Mouse (Mus musculus) liver, embryonic 11.5 days (tissue): ENCODE results near the gene Kif18b. TPM values are rescaled to one million over a fixed set of nuclear protein-coding genes. Genes with fewer than 3 reads are reported as not detected.

Source experiments
- ATAC-seq: fragments of 200-750 bp; cut with Nextera tagmentation; replicated peaks from 2 replicates; pipeline ENCODE4 v1.8.0; 2017; ENCODE audit warnings: moderate number of reproducible peaks, mild to moderate bottlenecking, moderate TSS enrichment, moderate library complexity; ENCODE audit not compliant: low FRiP score
- DNase-seq: peaks from one replicate; pipeline ENCODE4 v3.0.0-alpha.2; 2017; ENCODE audit warnings: low spot score
- H3K27ac ChIP-seq: fragments of 300-500 bp; sonication (generic); 2 replicates; pipeline ENCODE4 v1.5.1; 2014; ENCODE audit warnings: mild to moderate bottlenecking, low read depth, low read length, control low read depth
- H3K27me3 ChIP-seq: fragments of 300-500 bp; sonication (generic); replicated peaks from 2 replicates; pipeline ENCODE4 v1.6.1; 2014; ENCODE audit warnings: low read length, mixed read lengths; ENCODE audit not compliant: control insufficient read depth, insufficient read depth
- H3K36me3 ChIP-seq: fragments of 300-500 bp; sonication (generic); 2 replicates; pipeline ENCODE4 v1.6.1; 2014; ENCODE audit warnings: mild to moderate bottlenecking, low read length, moderate library complexity, mixed read lengths; ENCODE audit not compliant: control insufficient read depth, insufficient read depth
- H3K4me1 ChIP-seq: fragments of 300-500 bp; sonication (generic); replicated peaks from 2 replicates; pipeline ENCODE4 v1.6.1; 2014; ENCODE audit warnings: low read length, mixed read lengths; ENCODE audit not compliant: control insufficient read depth, insufficient read depth
- H3K4me2 ChIP-seq: fragments of 300-500 bp; sonication (generic); 2 replicates; pipeline ENCODE4 v1.6.1; 2014; ENCODE audit warnings: mild to moderate bottlenecking, control low read depth, moderate library complexity
- H3K4me3 ChIP-seq: fragments of 300-500 bp; sonication (generic); 2 replicates; pipeline ENCODE4 v1.5.1; 2014; ENCODE audit warnings: low read depth, low read length, control low read depth
- H3K9ac ChIP-seq: fragments of 300-500 bp; sonication (generic); 2 replicates; pipeline ENCODE4 v1.6.1; 2014; ENCODE audit warnings: low read depth, low read length, control low read depth
- H3K9me3 ChIP-seq: fragments of 300-500 bp; sonication (generic); 2 replicates; pipeline ENCODE4 v1.6.1; 2016; ENCODE audit warnings: low read length, inconsistent platforms, mixed read lengths; ENCODE audit not compliant: control insufficient read depth
- WGBS: fragments of 180-500 bp; shearing (Covaris S2); extraction: QIAGEN DNeasy Blood & Tissue Kit; methylation state at CpG from one replicate; pipeline ENCODE4 v1.1.7; 2014; 5-methylcytosine and 5-hydroxymethylcytosine counted together
- polyA plus RNA-seq: library from polyadenylated mRNA; unstranded; fragments of >200 nt; fragmentation: Nextera tagmentation; extraction: Ambion mirVana; gene quantifications from 2 replicates; pipeline ENCODE4 v1.2.1, GENCODE M21; 2014

Kif18b gene
- polyA plus RNA-seq, 1 experiment from 2014 or later: 10.3 TPM

DNA sequence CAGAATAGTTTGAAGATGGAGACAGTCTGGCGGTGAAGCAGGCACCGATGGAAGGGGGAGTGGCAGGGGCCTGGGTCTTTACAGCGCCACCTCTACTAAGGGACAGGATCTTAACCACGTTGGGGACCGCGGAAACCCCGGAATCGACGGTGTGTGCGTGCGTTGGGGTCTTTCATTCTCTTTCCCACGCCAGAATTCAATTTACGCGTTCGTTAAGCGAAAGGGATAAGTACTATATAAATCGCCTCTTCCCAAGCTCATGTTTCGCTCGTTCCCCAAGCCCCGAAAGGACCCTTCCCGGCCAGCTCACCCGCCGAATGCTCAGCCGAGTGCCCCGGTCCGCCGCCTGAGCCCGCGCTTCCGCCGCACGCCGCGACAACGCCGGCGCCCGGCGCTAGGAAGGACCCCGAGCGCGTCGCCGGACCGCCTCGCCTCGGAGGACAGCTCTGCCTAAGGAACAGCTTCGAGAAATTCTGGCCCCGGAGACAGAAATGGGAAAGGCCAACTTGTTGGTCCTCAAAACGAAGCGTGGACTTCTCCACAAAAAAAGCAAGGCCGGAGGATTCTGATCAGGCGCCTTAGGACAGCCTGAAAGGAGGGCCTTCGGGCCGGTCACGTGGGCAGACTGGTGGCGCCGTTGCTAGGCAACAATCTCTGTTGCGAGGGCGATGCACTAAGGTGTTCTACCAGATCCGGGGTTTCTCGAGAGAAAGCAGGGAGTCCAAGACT lies 44.2 kb downstream of the Kif18b start, which contains the start of the genes Eftud2 and Ccdc103:
Gene Eftud2 (minus strand): TSS at position 401 of the 729 bp plus-strand sequence.
Gene Ccdc103 (plus strand): TSS at position 620 of the 729 bp plus-strand sequence.
- WGBS: 1% methylated on average over 62 of the region's 62 CpGs
- peaks cover 15% of the 10 kb centered on the region for H3K4me1 ChIP-seq

GRCm38 (mm10) chr11:102879558-102879957 lies 45.4 kb downstream of the Kif18b start:
- H3K9ac ChIP-seq: peak overlapping the region; percentile 88

More for the DNA sequence above, 44.2 kb downstream of the Kif18b start, which contains the start of the genes Eftud2 and Ccdc103:
- Histone ChIP-seq H3K27ac (peak within 1 kb of the TSS; percentile 73), H3K27me3 (0 out of 2 replicates have a peak, but pooled peaks cover 7% of the 10 kb centered on the region), H3K4me3 (peak within 1 kb of the TSS; percentile 87), H3K9ac (peak within 1 kb of the TSS; percentile 88), H3K4me2 (peak within 1 kb of the TSS; percentile 79), H3K36me3 (peaks cover 14% of the 10 kb centered on the region; the same call in 1 of the 2 replicates), H3K9me3 (no peaks in the 10 kb centered on the region)
- ATAC-seq: peak; percentile 91
- peak; percentile 94 for DNase-seq

GRCm38 (mm10) chr11:102874801-102875334 lies 50.1 kb downstream of the Kif18b start:
- no peaks in the 10 kb centered on the region for H3K9me3 ChIP-seq
- no peaks in the 10 kb centered on the region for H3K27me3 ChIP-seq
- H3K4me1 ChIP-seq: peaks cover 7% of the 10 kb centered on the region
- H3K4me2 ChIP-seq: no peak overlapping the region
- DNase-seq: no peak
- H3K9ac ChIP-seq: no peak overlapping the region
- 89% methylated on average over 7 of the region's 7 CpGs for WGBS
- H3K36me3 ChIP-seq: peaks cover 34% of the 10 kb centered on the region
- H3K27ac ChIP-seq: no peak overlapping the region
- no peak overlapping the region for H3K4me3 ChIP-seq
- ATAC-seq: no peak

More at GRCm38 (mm10) chr11:102879558-102879957, 45.4 kb downstream of the Kif18b start:
- Histone ChIP-seq H3K4me3 (peak overlapping the region; percentile 87), H3K36me3 (peaks cover 20% of the 10 kb centered on the region; the same call in 1 of the 2 replicates), H3K27ac (no peak overlapping the region), H3K4me2 (peak overlapping the region; percentile 79), H3K9me3 (no peaks in the 10 kb centered on the region), H3K27me3 (0 out of 2 replicates have a peak, but pooled peaks cover 3% of the 10 kb centered on the region), H3K4me1 (peaks cover 12% of the 10 kb centered on the region)
- 80% methylated on average over 2 of the region's 2 CpGs for WGBS
- no peak for DNase-seq
- no peak for ATAC-seq

DNA sequence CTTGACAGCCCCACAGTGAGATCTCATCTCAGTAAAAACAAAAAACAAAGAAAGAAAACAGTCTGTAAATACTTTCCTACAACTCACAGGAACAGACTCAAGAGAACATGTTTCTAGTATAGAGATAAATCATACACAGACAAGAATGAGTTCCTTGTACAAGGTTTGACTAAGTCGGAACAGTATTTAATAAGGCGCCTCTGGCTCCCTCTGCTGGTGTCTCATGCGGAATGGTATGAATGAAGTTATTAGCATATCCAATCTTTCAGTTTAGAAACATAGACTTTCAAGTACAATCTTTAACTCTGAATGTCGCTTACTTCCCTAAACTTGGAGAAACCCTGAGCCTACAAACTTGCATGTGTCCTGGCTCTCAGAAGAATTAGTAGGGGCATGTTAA lies 60.7 kb downstream of the Kif18b start:
- Histone ChIP-seq H3K27ac (no peak overlapping the region), H3K4me2 (no peak overlapping the region), H3K36me3 (peaks cover 47% of the 10 kb centered on the region), H3K4me3 (no peak overlapping the region), H3K4me1 (no peaks in the 10 kb centered on the region), H3K9ac (no peak overlapping the region), H3K27me3 (no peaks in the 10 kb centered on the region), H3K9me3 (no peaks in the 10 kb centered on the region)
- ATAC-seq (no peak), DNase-seq (peak; percentile 42)
- 66% methylated on average over 4 of the region's 4 CpGs for WGBS

GRCm38 (mm10) chr11:102859933-102860332 lies 65.0 kb downstream of the Kif18b start:
- Histone ChIP-seq H3K27me3 (no peaks in the 10 kb centered on the region), H3K4me3 (no peak overlapping the region), H3K4me1 (no peaks in the 10 kb centered on the region), H3K9ac (no peak overlapping the region), H3K27ac (no peak overlapping the region), H3K4me2 (no peak overlapping the region), H3K9me3 (no peaks in the 10 kb centered on the region), H3K36me3 (peaks cover 45% of the 10 kb centered on the region)
- WGBS: 88% methylated on average over 8 of the region's 8 CpGs
- ATAC-seq (no peak), DNase-seq (no peak)

DNA sequence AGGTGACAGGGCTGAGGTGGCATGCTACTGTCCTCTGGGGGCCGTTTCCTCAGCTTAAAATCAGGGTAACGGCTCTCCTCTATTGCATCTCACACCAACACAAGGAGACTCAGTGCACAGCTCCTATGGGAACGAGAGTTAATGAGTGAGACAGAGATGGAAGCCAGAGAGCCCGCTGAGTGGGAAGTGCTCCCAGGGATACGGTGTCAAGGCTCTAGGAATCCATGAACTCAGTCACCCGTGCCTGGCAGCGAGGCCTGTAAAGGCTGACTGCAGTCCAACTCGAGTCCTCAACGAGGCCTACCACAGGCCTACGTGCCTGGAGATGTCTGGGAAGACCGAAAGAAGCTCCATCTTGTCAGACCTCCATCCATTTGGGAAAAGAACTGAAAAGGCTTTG lies 66.0 kb downstream of the Kif18b start:
- H3K4me1 ChIP-seq: no peaks in the 10 kb centered on the region
- H3K27me3 ChIP-seq: no peaks in the 10 kb centered on the region
- H3K36me3 ChIP-seq: peaks cover 50% of the 10 kb centered on the region
- H3K27ac ChIP-seq: no peak overlapping the region
- DNase-seq (no peak), ATAC-seq (no peak)
- no peak overlapping the region for H3K4me2 ChIP-seq
- no peaks in the 10 kb centered on the region for H3K9me3 ChIP-seq
- H3K9ac ChIP-seq: no peak overlapping the region
- no peak overlapping the region for H3K4me3 ChIP-seq
- WGBS: 95% methylated on average over 11 of the region's 11 CpGs

- no peak for DNase-seq
- WGBS: 78% methylated on average over 6 of the region's 6 CpGs
Measured at GRCm38 (mm10) chr11:102855941-102856340, 69.0 kb downstream of the Kif18b start.

More at GRCm38 (mm10) chr11:102855941-102856340, 69.0 kb downstream of the Kif18b start:
- Histone ChIP-seq H3K27me3 (no peaks in the 10 kb centered on the region), H3K4me1 (no peaks in the 10 kb centered on the region), H3K9ac (no peak overlapping the region), H3K4me3 (no peak overlapping the region), H3K27ac (no peak overlapping the region), H3K9me3 (no peaks in the 10 kb centered on the region), H3K36me3 (peaks cover 42% of the 10 kb centered on the region), H3K4me2 (no peak overlapping the region)
- no peak for ATAC-seq
